Mouse (Mus musculus): ENCODE measurements around the gene Gm7298. TPM values are rescaled to one million over a fixed set of nuclear protein-coding genes. Genes with fewer than 3 reads are reported as not detected.
"Not testable (repeated sequence)": the region's sequence is repeated elsewhere in the genome, so short reads cannot be mapped to it uniquely, and the experiment has no call there.

Gm7298 gene
- not detected for total RNA-seq (2021)

DNA sequence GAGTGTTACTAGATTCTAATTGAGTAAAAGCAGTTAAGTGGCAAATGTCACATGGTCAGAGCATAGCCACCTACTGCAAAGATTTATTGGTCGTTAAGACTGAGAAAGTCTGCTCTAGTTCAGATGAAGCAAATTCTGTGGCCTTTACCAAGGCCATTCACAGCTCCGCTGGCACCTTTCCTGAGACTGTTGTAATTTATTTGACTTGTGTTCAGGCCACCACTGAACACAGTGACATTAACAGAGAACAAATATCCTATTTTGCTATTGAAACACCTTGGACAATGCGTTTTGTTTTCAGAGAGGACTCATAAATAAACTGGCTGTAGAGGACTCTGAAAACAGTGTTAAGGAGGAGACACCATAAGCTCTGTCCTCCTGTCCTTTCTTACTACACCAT, at the start of gene Gm7298:
Gene Gm7298, plus strand, starts transcription at position 301 of the 400 bp plus-strand sequence.
- no peak for DNase-seq

DNA sequence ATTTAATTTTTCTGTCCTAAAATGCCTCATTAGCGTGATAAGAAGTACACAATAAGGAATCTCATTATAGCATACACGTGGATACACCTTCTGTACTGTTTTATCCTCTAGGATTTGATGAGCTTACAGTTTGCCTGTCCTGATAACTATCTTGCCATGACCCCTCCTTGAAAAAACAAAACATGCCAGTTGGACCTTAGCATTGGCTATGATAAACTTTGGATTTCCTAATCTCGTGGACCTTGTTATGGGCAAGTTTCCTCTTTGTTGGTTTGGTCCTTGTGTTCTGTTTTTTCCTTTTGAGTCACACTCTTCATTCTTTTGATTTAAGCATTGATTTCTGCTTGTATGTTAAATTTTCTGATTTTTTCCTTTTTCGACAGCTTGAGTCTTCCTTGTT, 95.3 kb downstream of the Gm7298 start:
- DNase-seq, result no peak

- no peak for DNase-seq
Observed at GRCm38 (mm10) chr6:121836361-121836760, 103.6 kb downstream of the Gm7298 start.

- DNase-seq, result not testable (repeated sequence)
Observed at GRCm38 (mm10) chr6:121838271-121838670, 105.5 kb downstream of the Gm7298 start, which contains the start of gene Mug1. TSS of gene Mug1 (plus strand) at chr6:121838541.

Other genes starting within 250 kb of the Gm7298 start
- gene A2m, start 97.6 kb upstream of the Gm7298 start, total RNA-seq (2021), result 1 to 10 TPM; 5.3 to 6.7 TPM
- gene Mug1, start 105.6 kb downstream of the Gm7298 start, total RNA-seq (2021), result not detected